Mouse (Mus musculus) heart, adult 8-10 months (tissue): ENCODE measurements at regions not wholly inside any gene's neighbourhood (a gene's known extent, or its start where the extent isn't known, plus 50 kb on each side); places are given as distances from the start of the nearest gene placed in this dataset.

Experiments used
- DNase-seq: peaks from one replicate; pipeline ENCODE4 v3.0.0; 2022; ENCODE audit warnings: low spot score

DNA sequence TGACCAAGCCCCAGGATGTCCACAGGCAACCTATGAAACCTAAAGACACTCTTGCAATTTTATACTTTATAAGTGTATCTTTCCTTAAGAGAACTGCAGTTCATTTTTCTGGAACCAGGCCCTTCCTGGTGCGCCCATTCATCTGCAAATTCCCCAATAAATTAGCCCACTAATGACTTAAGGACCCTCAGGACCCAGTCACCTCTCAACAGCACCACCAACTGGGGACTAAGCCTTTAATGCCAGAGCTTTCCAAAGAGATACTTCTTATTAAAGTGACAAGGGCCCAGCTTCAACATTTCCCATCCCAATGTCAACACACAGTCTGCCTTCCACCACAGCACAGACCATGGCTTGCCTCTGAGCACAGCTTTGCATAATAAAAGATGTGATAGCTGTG, 237.6 kb upstream of the Pabpc6 start:
- DNase-seq, result no peak

DNA sequence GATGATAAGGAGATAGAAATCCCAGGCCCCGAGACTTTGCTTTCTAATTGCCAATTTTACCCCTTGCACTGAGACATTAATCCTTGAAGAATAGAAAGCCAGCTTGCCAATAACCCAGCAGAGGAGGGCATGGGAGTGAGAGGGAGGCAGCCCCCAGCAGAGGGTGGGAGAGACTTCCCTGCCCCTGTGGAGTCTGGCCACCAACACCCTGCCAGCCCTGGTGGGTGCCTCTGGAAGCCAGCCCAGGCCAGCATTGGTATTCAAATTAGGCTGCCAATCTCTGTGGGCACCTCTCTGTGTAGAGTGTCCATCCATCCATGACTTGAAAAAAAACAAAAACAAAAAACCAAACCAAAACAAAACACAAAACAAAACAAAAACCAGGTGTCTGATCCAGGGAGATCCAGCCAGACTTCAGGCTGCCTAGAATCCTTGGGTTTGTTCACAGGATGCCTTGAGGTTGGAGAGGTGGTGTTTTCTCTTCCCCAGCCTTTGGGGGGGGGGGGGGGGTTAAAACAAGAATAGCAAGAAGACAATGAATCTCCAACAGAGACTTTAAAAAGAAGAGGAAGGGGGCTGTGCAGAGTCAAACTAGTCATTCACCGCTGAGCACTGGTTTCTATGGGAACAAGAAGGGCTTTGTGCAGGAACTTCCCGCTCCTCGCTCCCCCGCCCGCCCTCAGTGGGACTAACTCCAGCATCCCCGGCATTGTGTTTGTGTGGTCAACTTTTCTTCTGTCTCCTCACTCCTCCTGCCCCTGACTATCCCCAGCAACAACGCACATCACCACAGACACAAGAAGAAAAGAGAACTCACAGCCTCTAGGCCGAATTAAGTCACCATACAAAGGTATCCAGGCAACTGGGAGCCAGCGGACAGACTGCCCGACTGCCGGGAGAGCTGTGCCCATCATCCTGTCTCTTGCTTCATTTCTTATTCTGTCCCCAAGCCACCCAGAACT, 236.3 kb upstream of the Pabpc6 start:
- DNase-seq, result peak; percentile 28

DNA sequence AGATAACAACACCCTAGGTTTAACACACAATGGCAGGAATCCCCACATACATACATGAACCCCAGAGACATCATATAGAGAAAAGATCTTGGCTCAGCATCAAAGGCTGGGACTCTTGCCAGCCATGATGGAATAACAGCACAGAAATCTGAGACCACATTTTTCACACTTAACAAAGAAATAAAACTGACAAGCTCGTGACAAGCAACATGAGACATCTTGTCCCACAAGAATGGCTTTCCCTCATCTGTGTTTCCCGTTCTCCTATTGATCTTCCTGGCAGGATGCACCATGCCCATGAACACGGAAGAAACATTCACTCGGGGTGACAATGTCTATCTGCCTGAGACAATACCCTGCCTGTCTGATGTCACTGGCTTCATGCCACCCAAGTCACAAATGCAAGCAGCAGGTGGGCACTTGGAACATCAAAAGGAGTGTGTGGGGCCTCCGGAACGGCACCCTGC, 235.0 kb upstream of the Pabpc6 start:
- DNase-seq, result no peak

DNA sequence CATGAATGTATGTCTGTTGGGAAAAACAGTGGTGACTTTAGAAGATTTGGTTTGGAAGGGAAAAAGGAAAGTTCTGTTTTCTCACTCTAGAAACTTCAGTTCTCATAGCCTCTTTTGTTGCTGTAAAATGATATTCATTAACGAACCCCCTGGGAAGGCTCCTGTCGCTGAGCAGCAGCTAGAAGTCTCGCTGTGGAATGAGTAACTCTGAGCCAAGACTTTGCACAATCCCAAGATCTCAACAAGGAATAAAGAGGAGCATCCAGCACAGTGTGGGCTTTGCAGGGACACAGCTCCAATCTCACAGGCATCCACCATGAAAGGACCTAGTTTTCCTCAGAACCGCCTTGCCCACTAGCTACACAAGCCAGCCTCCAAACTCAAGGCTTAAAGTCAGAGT, 233.8 kb upstream of the Pabpc6 start:
- DNase-seq, result no peak

DNA sequence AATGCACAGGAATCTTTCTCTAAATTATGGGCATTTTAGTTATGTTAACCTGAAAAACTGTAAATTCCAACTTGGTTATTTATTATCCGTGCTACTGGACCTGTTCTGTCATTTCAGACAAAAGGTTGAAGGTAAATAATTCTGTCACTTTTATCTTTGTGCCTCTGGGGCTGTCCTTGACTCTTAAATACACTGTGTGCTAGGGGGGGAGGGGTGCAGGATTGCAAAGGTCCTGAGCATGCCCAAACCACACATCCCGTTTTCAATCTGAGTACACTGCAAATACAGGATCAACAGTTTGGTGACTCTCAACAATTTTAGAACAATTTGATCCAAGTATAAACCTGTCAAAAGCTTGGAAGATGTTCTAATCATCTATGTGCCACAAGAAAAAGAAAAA, 227.4 kb upstream of the Pabpc6 start:
- DNase-seq, result no peak

DNA sequence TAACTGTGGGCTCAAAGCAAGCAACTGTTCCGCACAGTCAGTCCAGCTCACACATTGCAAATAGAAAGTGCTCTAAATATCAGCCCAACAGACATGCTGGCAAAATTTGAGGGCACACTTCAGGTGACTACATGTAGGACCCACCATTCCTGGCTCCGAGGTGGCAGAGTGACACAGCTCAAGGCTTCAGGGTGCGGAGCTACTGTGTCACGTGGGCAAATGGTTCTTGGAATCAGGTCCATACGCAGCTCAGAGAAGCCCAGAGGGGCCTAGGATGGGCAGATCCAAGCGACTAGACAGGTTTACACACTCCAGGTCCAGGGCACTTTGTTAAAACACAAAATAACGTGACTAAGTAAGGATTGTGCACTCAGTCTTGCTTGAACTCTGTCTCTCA, 226.2 kb upstream of the Pabpc6 start:
- DNase-seq, result no peak

DNA sequence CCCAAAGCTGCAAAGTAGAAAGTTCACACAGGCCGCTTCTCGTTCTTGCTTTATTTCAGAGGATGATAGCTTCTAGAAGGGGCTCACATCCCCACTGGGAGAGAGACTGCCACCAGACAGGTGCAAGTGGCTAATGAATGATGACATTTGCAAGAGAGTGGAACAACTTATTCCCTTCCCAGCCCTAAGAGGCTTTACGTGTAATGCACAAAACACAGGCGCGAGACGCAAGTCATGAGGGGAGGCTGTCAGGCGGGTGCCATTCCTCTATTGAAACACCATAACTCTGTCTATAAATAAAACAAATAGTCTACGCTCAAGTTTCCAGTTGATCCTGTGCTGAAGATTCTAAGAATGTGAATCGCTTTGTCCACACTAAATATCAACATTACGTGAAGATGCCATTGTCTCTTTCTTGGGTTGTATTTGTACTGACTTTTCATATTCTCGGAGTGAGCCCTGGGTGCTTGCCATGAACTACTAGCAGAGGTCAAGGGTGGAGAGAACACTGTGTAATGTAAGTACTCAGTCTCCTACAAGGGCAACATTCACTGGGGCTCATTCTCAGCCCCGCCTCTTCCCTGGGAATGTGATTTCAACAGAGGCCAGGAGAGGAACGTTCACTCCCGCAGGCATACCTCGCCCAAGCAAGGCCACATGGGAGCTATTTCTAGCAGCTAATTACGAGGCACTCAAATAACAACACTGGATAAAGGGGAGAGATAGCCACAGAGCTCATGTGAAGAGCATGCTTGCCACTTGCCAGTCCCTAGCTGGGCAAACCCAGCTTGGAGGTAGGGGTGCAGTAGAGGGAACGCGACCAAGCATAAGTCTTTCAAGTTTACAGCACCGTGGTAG, 225.5 kb upstream of the Pabpc6 start:
- DNase-seq, result peak; percentile 85

DNA sequence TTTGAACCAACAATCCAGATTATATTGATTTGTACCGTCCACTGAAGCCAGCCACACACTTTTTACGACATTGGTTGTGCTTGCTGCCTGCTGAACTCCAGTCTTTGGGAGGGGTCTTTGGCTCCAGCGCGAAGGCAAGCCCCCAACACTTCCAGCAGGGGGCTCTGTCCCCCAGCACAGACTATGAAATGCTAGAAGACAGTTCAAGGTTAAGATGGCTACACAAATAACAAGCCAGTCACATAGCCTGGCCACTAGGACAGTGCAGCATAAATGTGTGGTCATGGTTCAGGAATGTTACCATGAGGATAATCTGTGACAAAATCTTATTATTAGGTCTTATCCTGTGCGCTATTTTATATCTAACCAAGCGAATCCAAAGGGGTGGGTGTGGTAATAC, 224.4 kb upstream of the Pabpc6 start:
- DNase-seq, result no peak

DNA sequence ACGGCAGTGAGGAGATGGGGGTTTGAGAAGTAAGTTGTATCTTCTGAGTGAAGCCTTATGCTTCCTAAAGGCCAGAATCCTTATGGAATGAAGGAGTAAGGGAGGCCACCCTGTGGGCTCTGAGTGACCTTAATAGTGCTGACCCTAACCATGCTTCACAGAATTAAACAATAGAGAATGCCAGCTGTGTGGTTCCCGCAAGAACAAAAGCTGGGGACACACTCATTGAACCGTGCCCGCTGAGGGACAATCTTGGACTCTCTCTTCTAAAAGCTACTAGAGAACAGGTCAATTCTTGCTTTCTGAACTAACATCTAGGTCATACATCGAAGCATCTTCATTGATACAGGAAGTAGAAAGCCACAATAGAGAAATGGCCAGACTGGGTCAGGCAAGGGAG, 223.3 kb upstream of the Pabpc6 start:
- DNase-seq, result no peak

DNA sequence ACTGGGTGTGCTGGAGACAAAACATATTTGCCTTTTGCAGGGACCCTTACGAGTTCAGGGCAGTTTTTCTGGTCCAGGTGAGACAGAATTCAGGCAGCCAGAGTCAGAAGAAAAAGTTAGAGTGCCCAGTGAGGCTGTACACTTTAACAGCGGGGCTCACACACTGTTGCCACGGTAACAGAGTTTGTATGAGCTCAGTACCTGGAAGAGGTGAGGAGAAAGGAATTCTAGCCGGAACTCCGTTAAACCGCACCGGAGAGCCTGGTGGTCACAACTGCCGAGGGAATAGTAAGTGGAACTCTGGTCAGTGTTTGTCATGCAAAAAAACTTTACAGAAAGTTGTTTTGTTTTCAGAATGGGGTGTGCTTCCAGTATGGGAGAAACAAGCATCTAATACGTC, 222.6 kb upstream of the Pabpc6 start:
- DNase-seq, result no peak

DNA sequence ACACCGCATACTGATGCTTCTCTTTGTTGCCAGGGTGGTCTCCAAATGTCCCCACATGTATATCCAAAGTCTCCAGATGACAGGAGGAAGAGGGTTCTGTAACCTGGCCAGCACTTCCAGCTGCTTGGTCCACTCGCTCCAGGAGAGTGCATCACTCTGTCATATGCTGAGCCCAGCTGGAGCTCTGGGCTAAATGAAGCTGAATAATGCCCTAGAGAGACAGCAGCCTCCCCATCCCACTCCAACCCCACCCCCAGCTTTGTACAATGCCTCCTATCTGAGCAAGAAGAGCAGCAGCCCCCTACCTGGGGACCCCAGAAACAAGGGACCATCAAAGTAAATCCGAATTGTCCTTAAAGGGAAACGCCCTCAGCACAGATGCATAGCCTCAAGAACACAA, 219.0 kb upstream of the Pabpc6 start:
- DNase-seq, result no peak

DNA sequence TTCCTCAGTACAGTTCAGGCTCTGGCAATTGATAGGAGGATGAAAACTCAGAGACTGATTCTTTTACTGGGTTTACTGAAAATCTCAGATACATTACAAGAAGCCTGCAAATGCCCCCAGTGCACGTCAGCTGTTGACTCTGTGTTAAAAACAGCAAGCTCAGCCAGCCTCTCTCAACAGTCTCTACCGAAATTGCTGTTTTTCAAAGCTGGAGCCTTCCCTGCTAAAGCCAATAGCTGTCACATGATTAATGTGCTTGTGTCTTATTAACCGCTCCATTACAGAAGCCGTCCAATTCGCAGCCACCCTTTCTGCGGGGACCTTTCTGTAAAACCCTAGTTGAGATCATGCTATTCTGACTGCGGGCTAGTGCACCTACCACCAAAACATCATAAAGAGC, 215.6 kb upstream of the Pabpc6 start:
- DNase-seq, result no peak

DNA sequence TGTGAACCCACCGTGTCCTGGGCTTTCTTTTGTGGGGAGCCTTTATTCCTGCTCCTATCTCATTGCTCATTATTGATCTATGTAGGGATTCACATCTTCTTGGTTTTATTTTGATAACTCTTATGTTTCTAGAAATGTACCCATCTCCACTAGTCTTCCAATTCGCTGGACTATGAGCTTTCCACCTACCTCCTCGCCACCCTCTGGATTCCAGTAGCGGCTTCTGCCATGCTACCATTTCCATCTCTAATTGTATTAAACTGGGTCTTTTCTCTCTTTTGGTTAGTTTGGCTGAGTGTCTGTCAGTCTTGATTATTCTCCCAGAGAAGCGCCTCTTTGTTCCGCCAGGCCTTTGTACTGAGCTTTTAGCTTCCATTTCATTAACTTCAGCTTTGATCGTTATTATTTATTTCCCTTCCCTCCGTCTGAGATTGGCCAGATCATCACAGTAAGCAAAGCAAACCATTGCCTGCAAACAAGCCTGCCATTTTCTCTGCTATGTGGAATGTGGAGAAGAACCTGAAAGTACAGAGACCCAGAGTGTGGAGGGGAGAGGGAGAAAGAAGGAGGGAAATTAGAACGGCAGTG, 213.2 kb upstream of the Pabpc6 start:
- no peak for DNase-seq

DNA sequence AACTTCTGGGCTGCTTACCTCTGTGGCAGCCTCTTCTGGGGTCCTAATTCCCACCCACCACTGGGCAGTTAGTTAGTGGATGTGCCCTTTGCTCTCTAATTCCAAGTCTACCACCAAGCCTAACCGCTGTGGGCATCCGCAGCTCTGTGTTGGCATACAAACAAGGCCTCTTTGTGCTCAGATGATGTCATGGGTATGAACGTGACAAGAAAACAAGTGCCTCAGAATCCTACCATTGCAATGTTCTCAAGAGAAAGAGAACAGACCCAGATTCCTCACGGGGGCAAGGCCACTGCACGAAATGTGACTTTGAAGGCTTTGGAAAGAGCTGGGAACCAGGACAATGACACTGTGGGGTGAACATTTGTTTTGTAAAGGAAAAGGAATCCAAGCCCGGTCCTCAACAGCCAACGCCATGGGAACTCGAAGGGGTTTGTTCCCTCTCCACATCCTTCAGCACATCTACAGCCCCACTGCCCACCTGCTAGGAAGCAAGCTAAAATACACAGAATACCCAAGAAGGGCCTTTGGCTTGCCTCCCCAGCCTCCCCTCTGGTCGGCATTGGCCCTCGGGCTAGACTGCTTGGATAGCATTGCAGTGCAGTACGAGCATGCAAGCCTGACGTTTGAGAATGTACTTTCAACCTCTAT, 210.2 kb upstream of the Pabpc6 start:
- no peak for DNase-seq

DNA sequence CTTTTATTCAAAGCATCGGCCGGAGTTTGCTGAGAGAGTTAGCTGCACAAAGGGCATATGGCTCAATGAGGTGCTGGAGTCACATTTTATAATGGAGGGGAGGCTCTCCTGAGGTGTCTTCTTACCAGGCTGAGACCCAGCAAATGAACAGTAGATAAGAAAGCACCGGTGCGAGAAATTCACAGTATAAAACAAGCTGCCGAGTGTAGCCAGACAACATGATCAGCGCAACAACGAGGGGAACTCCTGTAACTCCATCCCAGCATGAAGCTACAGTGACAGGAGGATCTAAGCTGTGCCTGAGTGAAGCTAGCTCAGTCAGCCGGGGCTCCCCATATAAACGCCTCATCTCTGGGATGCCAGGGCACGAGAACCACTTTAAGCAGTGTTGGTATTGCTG, 204.2 kb upstream of the Pabpc6 start:
- DNase-seq, result no peak

DNA sequence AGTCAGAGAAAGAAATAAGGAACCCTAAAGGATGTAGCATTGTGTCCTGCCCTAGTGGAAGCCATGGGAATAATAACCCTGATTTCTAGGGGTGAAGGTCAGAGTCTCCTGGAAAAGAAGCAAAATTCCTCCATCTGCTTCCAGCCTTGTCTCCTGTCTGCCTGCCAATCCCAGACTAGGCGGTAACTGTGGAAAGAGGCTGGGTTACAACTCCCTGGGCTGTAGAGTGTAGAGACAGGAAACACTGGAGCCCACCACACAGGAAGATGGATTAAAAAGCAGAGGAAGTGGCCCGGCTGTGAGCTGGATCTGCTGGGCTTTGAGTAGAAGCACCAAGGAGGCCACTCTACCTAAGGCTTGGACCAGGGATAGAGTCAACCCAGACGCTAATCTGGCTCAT, 200.7 kb upstream of the Pabpc6 start:
- no peak for DNase-seq

DNA sequence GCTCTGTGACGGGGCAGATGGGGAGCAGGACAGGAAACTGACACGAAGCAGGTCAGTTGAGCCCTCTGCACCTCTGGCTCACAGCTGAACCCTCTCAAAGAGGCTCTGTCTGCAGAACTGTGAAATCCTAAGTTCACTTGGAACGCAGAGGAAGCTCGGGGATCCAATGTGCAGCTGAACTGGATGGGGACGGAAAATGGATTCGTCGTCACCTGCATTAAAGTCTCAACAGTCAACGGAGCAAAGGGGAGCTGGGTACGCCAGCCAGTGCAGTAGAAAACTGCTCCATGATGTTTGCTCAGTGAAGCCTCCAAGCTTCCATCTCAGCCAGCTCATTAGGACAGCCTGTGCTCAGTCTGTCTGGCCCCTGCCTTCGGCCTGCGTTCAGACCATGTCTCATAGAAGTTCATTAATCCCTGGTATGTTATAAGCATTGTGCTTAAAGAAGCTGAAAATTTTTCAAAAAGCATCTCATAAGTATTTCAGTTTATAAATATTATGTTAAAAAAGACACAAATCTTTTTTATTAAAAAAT, 199.3 kb upstream of the Pabpc6 start:
- no peak for DNase-seq

DNA sequence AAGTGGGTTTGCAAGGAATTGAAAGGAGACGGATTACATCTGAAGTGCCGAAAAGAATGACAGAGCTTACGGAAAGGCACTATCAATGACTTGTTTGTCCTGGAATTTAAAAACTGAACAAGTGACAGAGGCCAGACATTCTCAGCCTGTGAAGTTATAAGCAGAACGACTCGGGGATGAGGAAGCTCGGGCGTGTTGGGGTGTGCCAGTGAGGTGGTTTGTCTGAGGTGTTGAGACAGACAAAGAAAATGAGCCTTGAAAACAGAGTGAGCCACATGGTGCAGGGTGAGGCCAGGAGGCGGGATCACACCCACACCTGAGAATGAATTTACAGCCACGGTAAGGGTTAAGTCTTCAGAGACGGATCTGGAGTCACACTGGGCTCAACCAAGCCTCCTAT, 194.7 kb upstream of the Pabpc6 start:
- DNase-seq, result no peak

DNA sequence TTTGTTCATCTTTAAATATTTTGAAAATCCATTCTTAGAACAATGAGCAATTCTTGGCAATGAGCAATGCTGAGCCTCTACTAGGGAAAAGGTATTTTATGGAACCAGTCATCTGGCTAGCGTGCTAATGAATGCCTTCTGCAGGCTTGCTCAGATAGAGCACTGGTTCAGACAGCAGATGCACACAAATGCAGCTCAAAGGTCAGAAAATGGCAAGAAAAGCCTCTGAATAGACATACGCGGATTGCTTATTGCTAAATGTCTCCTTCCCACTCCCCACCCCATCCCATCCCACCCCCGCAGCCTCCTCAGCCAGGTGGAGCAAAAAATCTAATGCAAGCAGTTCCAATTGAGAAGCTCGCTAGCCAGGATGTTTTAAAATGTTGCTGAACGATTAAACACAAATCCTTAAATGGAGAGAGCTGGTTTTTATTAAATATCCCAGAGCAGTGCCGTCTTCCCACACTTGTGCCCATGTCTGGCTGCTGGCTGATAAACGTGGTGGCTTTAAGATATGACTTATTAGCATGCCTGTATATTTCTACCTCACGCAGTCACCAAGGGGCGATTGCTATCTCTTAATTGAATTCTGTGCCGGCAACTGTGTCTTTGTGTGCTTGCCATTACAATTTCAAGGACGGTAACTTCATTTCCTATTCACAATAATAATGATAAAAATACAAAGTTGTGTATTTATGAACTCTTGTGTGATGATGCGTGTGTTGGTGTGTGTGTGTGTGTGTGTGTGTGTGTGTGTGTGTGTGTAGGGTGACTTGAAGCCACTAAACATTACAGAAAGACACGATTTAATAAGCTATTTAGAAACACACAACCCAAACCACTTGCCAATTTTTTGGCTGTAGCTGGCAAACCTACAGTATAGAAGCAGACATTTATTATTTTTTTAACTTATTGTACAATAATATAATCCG, 192.7 kb upstream of the Pabpc6 start:
- DNase-seq, result no peak

DNA sequence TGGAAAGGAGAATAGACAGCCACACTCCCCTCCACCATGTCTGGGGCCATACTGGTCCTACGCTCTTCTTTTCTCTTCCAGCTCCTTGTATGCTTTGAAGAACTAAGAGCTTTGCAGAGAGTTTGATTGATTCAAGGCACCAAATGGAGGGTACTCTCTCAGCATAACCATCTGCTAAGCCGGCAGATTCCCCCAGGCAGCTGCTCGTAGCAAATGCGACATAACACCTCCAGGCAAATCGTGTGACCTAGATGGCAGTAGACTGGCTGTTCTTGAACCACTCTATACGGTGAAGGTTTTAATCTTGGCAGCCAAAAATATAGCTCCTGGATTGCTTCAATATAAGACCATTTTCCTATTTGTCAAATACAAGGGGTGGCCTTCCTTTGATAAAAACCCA, 191.8 kb upstream of the Pabpc6 start:
- no peak for DNase-seq
